Mouse (Mus musculus) kidney, adult 9 months (tissue): ENCODE data around the gene Dhdh.
A peak's percentile ranks its signal among the peaks of the same experiment; 100 is the strongest.
"Not testable (repeated sequence)": the region's sequence is repeated elsewhere in the genome, so short reads cannot be mapped to it uniquely, and the experiment has no call there.

Source experiments
- DNase-seq: peaks from one replicate; pipeline ENCODE4 v3.0.0; 2022

Gene Dhdh

GRCm38 (mm10) chr7:45470869-45471268 lies 17.7 kb downstream of the Dhdh start:
- DNase-seq = peak; percentile 86

- no peak for DNase-seq
Measured at GRCm38 (mm10) chr7:45467090-45467670, 21.4 kb downstream of the Dhdh start.

GRCm38 (mm10) chr7:45466283-45467089 lies 22.1 kb downstream of the Dhdh start, which contains the start of gene Bax:
Gene Bax (minus strand): TSS chr7:45466898.
- peak; percentile 96 for DNase-seq

GRCm38 (mm10) chr7:45465549-45465948 lies 23.1 kb downstream of the Dhdh start:
- no peak for DNase-seq

- DNase-seq = no peak
Measured at GRCm38 (mm10) chr7:45465112-45465511, 23.5 kb downstream of the Dhdh start.

- DNase-seq = no peak
Measured at GRCm38 (mm10) chr7:45463987-45464778, 24.4 kb downstream of the Dhdh start.

GRCm38 (mm10) chr7:45462868-45463267 lies 25.7 kb downstream of the Dhdh start:
- DNase-seq = not testable (repeated sequence)

GRCm38 (mm10) chr7:45462325-45462724 lies 26.3 kb downstream of the Dhdh start:
- no peak for DNase-seq

GRCm38 (mm10) chr7:45461781-45462180 lies 26.8 kb downstream of the Dhdh start:
- DNase-seq = no peak

- no peak for DNase-seq
Measured at GRCm38 (mm10) chr7:45461326-45461725, 27.3 kb downstream of the Dhdh start.

GRCm38 (mm10) chr7:45460860-45461314 lies 27.7 kb downstream of the Dhdh start:
- peak; percentile 83 for DNase-seq

GRCm38 (mm10) chr7:45460377-45460776 lies 28.2 kb downstream of the Dhdh start:
- DNase-seq = peak; percentile 90

GRCm38 (mm10) chr7:45459564-45460140 lies 29.0 kb downstream of the Dhdh start, which contains the start of gene Ftl1:
Gene Ftl1 (minus strand): TSS chr7:45459884.
- peak; percentile 99 for DNase-seq

GRCm38 (mm10) chr7:45458748-45459563 lies 29.6 kb downstream of the Dhdh start:
- peak; percentile 73 for DNase-seq

GRCm38 (mm10) chr7:45457204-45458060 lies 31.2 kb downstream of the Dhdh start:
- DNase-seq = peak; percentile 88

- no peak for DNase-seq
Measured at GRCm38 (mm10) chr7:45456721-45457203, 31.8 kb downstream of the Dhdh start.

GRCm38 (mm10) chr7:45455932-45456696 lies 32.5 kb downstream of the Dhdh start:
- DNase-seq = no peak

- no peak for DNase-seq
Measured at GRCm38 (mm10) chr7:45454971-45455370, 33.6 kb downstream of the Dhdh start.

GRCm38 (mm10) chr7:45451344-45451982 lies 37.1 kb downstream of the Dhdh start:
- DNase-seq = peak; percentile 86

- no peak for DNase-seq
Measured at GRCm38 (mm10) chr7:45449974-45450373, 38.6 kb downstream of the Dhdh start.
